Mouse (Mus musculus): Measurements from ENCODE around the gene Rprd1b.

GRCm38 (mm10) chr2:158144263-158144662, 116.0 kb downstream of the Rprd1b start:
- TF ChIP-seq POLR2A (IDR thresholded peaks at IDR 0.05; ENCODE audit: insufficient read length, low read depth) (no peak), MAX (IDR thresholded peaks at IDR 0.05; ENCODE audit: low read depth) (no peak), MYOG (IDR thresholded peaks at IDR 0.05; ENCODE audit: control insufficient read depth in 1 of 3, insufficient read depth in 1 of 3, insufficient read length in 2 of 3, low read depth in 2 of 3) (no peak)
